Mouse (Mus musculus) G1E (cell line): ENCODE data around the gene March4.

Experiments used
- CTCF ChIP-seq: IDR thresholded peaks from 2 replicates; pipeline ENCODE4 v1.5.1; 2012; ENCODE audit warnings: low read depth, low read length, inconsistent platforms, mixed read lengths
- GATA1 ChIP-seq: IDR thresholded peaks from 2 replicates; pipeline ENCODE4 v1.6.1; 2012; ENCODE audit warnings: borderline replicate concordance, low read length, inconsistent platforms, mixed read lengths
- GATA2 ChIP-seq: IDR thresholded peaks from 2 replicates; pipeline ENCODE4 v1.6.1; 2012; ENCODE audit warnings: low read depth, low read length, inconsistent platforms, borderline replicate concordance
- POLR2AphosphoS5 ChIP-seq: IDR thresholded peaks from 2 replicates; pipeline ENCODE4 v1.6.1; 2012; ENCODE audit warnings: low read depth, low read length, inconsistent platforms; ENCODE audit not compliant: insufficient replicate concordance
- TAL1 ChIP-seq: conservative IDR thresholded peaks from 2 replicates; pipeline ENCODE4 v1.6.1; 2012; ENCODE audit warnings: low read depth, low read length, inconsistent platforms, mixed read lengths

DNA sequence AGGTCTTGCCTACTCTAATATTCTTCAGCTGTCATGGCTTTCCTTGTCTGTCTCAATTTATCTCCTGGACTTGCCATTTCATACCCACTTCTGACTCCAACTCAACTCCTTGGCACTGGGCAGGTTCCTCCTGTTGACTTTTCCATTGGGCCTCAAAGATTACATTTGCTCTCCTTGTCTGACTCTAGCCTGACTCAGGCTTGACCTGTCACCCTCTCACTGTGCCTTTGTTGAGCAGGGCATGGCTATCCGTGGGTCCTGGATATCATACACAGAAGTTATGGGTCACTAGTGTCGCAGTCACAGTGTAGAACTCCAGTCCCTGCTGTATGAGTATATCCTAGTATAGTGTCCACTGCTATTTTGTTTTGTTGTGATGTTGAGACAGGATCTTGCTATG lies 60.1 kb downstream of the March4 start:
- TF ChIP-seq CTCF: no peak
- TF ChIP-seq GATA1: no peak
- no peak for TF ChIP-seq TAL1
- TF ChIP-seq POLR2AphosphoS5: no peak
- TF ChIP-seq GATA2: no peak
